Mouse (Mus musculus): ENCODE measurements around the gene Itprid2. TPM values are rescaled to one million over a fixed set of nuclear protein-coding genes. Genes with fewer than 3 reads are reported as not detected.

Gene Itprid2
- total and polyA plus RNA-seq, 3 experiments = 9.0 to 21.5 TPM; not detected in 1

- no peaks in the 10 kb centered on the region for H3K27me3 ChIP-seq (ENCODE audit: control insufficient read depth in 1 of 2, insufficient read depth in 2 of 2, low read length in 2 of 2)
- H3K36me3 ChIP-seq (ENCODE audit: control insufficient read depth in 1 of 2, insufficient read depth in 2 of 2, low read length in 2 of 2) = peaks cover 0 to 12% of the 10 kb centered on the region in 2 experiments; a peak in 2 of 4 replicates
- TF ChIP-seq EP300 (IDR thresholded peaks at IDR 0.05; ENCODE audit: low read depth in 1 of 2, low read length in 2 of 2) (no peak), POLR2AphosphoS2 (IDR thresholded peaks at IDR 0.05; ENCODE audit: low read length) (no peak), SMC3 (IDR thresholded peaks at IDR 0.05; ENCODE audit: low read depth, low read length) (no peak), UBTF (IDR thresholded peaks at IDR 0.05; ENCODE audit: borderline replicate concordance, insufficient read depth, low read depth, low read length) (no peak), NELFE (IDR thresholded peaks at IDR 0.05; ENCODE audit: low read depth, low read length) (no peak), MAX (IDR thresholded peaks at IDR 0.05; ENCODE audit: low read length) (no peak), HCFC1 (IDR thresholded peaks at IDR 0.05; ENCODE audit: low read depth, low read length) (no peak)
- no peak overlapping the region for H3K9ac ChIP-seq (ENCODE audit: control insufficient read depth, low read depth, low read length, poor library complexity, severe bottlenecking)
- H3K9me3 ChIP-seq (replicated peaks; ENCODE audit: insufficient read depth, low read length) = no peaks in the 10 kb centered on the region
- no peak overlapping the region for H3K4me3 ChIP-seq (ENCODE audit: control insufficient read depth in 1 of 2, insufficient read depth in 1 of 2, low read depth in 2 of 2, low read length in 2 of 2)
- no peaks in the 10 kb centered on the region for H3K4me1 ChIP-seq (ENCODE audit: control insufficient read depth in 1 of 2, insufficient read depth in 2 of 2, low read length in 2 of 2)
- H3K27ac ChIP-seq (ENCODE audit: control insufficient read depth, low read depth, low read length) = no peak overlapping the region
- no peak for DNase-seq (ENCODE audit: low read depth, low spot score)
- no peaks in the 10 kb centered on the region for H3K79me2 ChIP-seq (ENCODE audit: control insufficient read depth, insufficient read depth, low read length, poor library complexity)
These were observed 25.4 kb downstream of the Itprid2 start for GRCm38 (mm10) chr2:79660417-79661185.

DNA sequence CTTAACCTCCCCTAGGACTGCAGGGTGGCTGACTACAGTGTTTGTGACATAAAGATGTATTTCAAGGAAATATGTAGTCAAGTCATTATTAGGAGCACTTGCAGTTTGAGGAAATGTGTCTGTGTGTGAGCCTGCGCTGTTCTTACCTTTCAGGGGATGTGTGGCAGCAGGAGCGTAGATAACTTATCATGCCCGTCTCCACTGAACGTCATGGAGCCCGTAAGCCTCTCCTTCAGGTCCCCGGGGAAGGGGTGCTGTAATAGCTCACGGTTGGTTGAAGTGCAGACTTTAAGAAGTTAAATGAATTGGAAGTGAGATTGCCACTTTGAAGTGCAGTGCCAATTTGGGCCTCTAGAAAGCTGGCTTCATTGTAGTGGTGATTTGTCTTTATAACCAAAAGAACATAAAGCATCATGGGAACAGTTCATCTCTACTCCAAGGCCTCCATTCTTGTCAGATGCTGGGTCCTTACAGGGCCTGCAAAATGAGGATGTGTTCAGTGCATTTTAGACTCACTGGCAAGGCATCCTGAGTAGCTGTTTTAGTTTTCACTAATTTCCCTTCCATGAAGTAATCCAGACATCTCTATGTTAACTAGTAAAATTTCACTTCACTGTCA lies 26.4 kb downstream of the Itprid2 start:
- Histone ChIP-seq H3K27me3 (ENCODE audit: control insufficient read depth in 1 of 2, insufficient read depth in 2 of 2, low read length in 2 of 2) (no peaks in the 10 kb centered on the region), H3K4me1 (ENCODE audit: control insufficient read depth in 1 of 2, insufficient read depth in 2 of 2, low read length in 2 of 2) (no peaks in the 10 kb centered on the region), H3K4me3 (ENCODE audit: control insufficient read depth in 1 of 2, insufficient read depth in 1 of 2, low read depth in 2 of 2, low read length in 2 of 2) (no peak overlapping the region), H3K36me3 (ENCODE audit: control insufficient read depth in 1 of 2, insufficient read depth in 2 of 2, low read length in 2 of 2) (peaks cover 0 to 6% of the 10 kb centered on the region in 2 experiments; a peak in 2 of 4 replicates), H3K27ac (ENCODE audit: control insufficient read depth, low read depth, low read length) (no peak overlapping the region), H3K79me2 (ENCODE audit: control insufficient read depth, insufficient read depth, low read length, poor library complexity) (no peaks in the 10 kb centered on the region), H3K9ac (ENCODE audit: control insufficient read depth, low read depth, low read length, poor library complexity, severe bottlenecking) (no peak overlapping the region), H3K9me3 (replicated peaks; ENCODE audit: insufficient read depth, low read length) (no peaks in the 10 kb centered on the region)
- TF ChIP-seq ZC3H11A (IDR thresholded peaks at IDR 0.05; ENCODE audit: low read depth, low read length) = no peak
- TF ChIP-seq ZMIZ1 (IDR thresholded peaks at IDR 0.05; ENCODE audit: low read depth, low read length) = no peak
- no peak for TF ChIP-seq TAL1 (IDR thresholded peaks at IDR 0.05; ENCODE audit: low read length)
- no peak for TF ChIP-seq RCOR1 (IDR thresholded peaks at IDR 0.05; ENCODE audit: low read depth, low read length)
- TF ChIP-seq ZKSCAN1 (IDR thresholded peaks at IDR 0.05; ENCODE audit: low read depth, low read length) = no peak
- TF ChIP-seq GABPA (IDR thresholded peaks at IDR 0.05; ENCODE audit: low read depth, low read length) = no peak
- no peak for TF ChIP-seq POLR2AphosphoS5 (IDR thresholded peaks at IDR 0.05; ENCODE audit: borderline replicate concordance, low read depth, low read length)
- TF ChIP-seq ETS1 (IDR thresholded peaks at IDR 0.05; ENCODE audit: low read depth, low read length) = no peak
- no peak for TF ChIP-seq SIN3A (IDR thresholded peaks at IDR 0.05; ENCODE audit: low read length)
- no peak for TF ChIP-seq EP300 (IDR thresholded peaks at IDR 0.05; ENCODE audit: low read depth in 1 of 2, low read length in 2 of 2)
- no peak for TF ChIP-seq MYB (IDR thresholded peaks at IDR 0.05; ENCODE audit: low read depth, low read length)
- TF ChIP-seq NELFE (IDR thresholded peaks at IDR 0.05; ENCODE audit: low read depth, low read length) = no peak
- TF ChIP-seq NRF1 (IDR thresholded peaks at IDR 0.05; ENCODE audit: insufficient read depth, low read depth, low read length, poor library complexity, severe bottlenecking) = no peak
- TF ChIP-seq MAZ (IDR thresholded peaks at IDR 0.05; ENCODE audit: low read depth, low read length) = no peak
- DNase-seq (ENCODE audit: low read depth, low spot score) = no peak
